Mouse (Mus musculus) MN1 (cell line): ENCODE measurements around the gene Txnrd2.

Source experiments
- DNase-seq: peaks from one replicate; pipeline ENCODE4 v3.0.0-alpha.2; 2016; ENCODE audit warnings: low spot score

The Txnrd2 gene

GRCm38 (mm10) chr16:18394056-18394455, 32.1 kb upstream of the Txnrd2 start:
- no peak for DNase-seq

GRCm38 (mm10) chr16:18394777-18395619, 31.2 kb upstream of the Txnrd2 start:
- peak; percentile 82 for DNase-seq

- peak; percentile 48 for DNase-seq
Measured at GRCm38 (mm10) chr16:18395620-18396036, 30.6 kb upstream of the Txnrd2 start.

GRCm38 (mm10) chr16:18396201-18396600, 30.0 kb upstream of the Txnrd2 start:
- DNase-seq, result peak; percentile 79

GRCm38 (mm10) chr16:18396791-18397621, 29.2 kb upstream of the Txnrd2 start:
- no peak for DNase-seq

GRCm38 (mm10) chr16:18400028-18400427, 26.2 kb upstream of the Txnrd2 start:
- no peak for DNase-seq

- peak; percentile 79 for DNase-seq
Measured at GRCm38 (mm10) chr16:18400472-18401216, 25.5 kb upstream of the Txnrd2 start.

GRCm38 (mm10) chr16:18403285-18403684, 22.9 kb upstream of the Txnrd2 start:
- DNase-seq, result no peak

GRCm38 (mm10) chr16:18405091-18405854, 20.9 kb upstream of the Txnrd2 start:
- DNase-seq, result no peak

- DNase-seq, result no peak
Measured at GRCm38 (mm10) chr16:18405876-18406275, 20.3 kb upstream of the Txnrd2 start.

- DNase-seq, result peak; percentile 73
Measured at GRCm38 (mm10) chr16:18406293-18406692, 19.9 kb upstream of the Txnrd2 start.

- no peak for DNase-seq
Measured at GRCm38 (mm10) chr16:18407912-18408311, 18.3 kb upstream of the Txnrd2 start.

GRCm38 (mm10) chr16:18409776-18410175, 16.4 kb upstream of the Txnrd2 start:
- no peak for DNase-seq

- DNase-seq, result no peak
Measured at GRCm38 (mm10) chr16:18410418-18410817, 15.8 kb upstream of the Txnrd2 start.

GRCm38 (mm10) chr16:18411026-18411649, 15.0 kb upstream of the Txnrd2 start:
- no peak for DNase-seq

- no peak for DNase-seq
Measured at GRCm38 (mm10) chr16:18411802-18412476, 14.2 kb upstream of the Txnrd2 start.

- DNase-seq, result no peak
Measured at GRCm38 (mm10) chr16:18413032-18413816, 13.0 kb upstream of the Txnrd2 start.

GRCm38 (mm10) chr16:18416094-18416761, 10.0 kb upstream of the Txnrd2 start:
- no peak for DNase-seq

- no peak for DNase-seq
Measured at GRCm38 (mm10) chr16:18416837-18417236, 9.3 kb upstream of the Txnrd2 start.
